Mouse (Mus musculus): ENCODE results near the gene Fam216a.
A peak's percentile ranks its signal among the peaks of the same experiment; 100 is the strongest.

Fam216a gene

GRCm38 (mm10) chr5:122391178-122391785, 19.1 kb upstream of the Fam216a start:
- DNase-seq (ENCODE audit: extremely low spot score, low spot score), result no peak

- DNase-seq (ENCODE audit: extremely low spot score, low spot score), result no peak
Observed at GRCm38 (mm10) chr5:122390671-122391070, 18.5 kb upstream of the Fam216a start.

GRCm38 (mm10) chr5:122390006-122390405, 17.8 kb upstream of the Fam216a start:
- no peak for DNase-seq (ENCODE audit: extremely low spot score, low spot score)

GRCm38 (mm10) chr5:122379374-122380155, 7.4 kb upstream of the Fam216a start:
- peak; percentile 66 for DNase-seq (ENCODE audit: extremely low spot score, low spot score)

- DNase-seq (ENCODE audit: extremely low spot score, low spot score), result no peak
Observed at GRCm38 (mm10) chr5:122378171-122378570, 6.0 kb upstream of the Fam216a start.

GRCm38 (mm10) chr5:122377101-122377833, 5.1 kb upstream of the Fam216a start:
- DNase-seq (ENCODE audit: extremely low spot score, low spot score), result no peak

- DNase-seq (ENCODE audit: extremely low spot score, low spot score), result no peak
Observed at GRCm38 (mm10) chr5:122372878-122373277, 714 bp upstream of the Fam216a start.

- no peak for DNase-seq (ENCODE audit: extremely low spot score, low spot score)
Observed at GRCm38 (mm10) chr5:122371591-122372191, 473 bp downstream of the Fam216a start, which contains the start of gene Gpn3. Gpn3 (plus strand) TSS chr5:122371876.

GRCm38 (mm10) chr5:122354492-122355067, 17.6 kb downstream of the Fam216a start:
- DNase-seq (ENCODE audit: extremely low spot score, low spot score), result no peak

- peak; percentile 99 for DNase-seq (ENCODE audit: extremely low spot score, low spot score)
Observed at GRCm38 (mm10) chr5:122353807-122354491, 18.2 kb downstream of the Fam216a start, which contains the start of the genes Rad9b and Vps29. Rad9b (minus strand) TSS chr5:122354233. Vps29 (plus strand) TSS chr5:122354369.

GRCm38 (mm10) chr5:122345777-122346176, 26.4 kb downstream of the Fam216a start:
- DNase-seq (ENCODE audit: extremely low spot score, low spot score), result no peak

GRCm38 (mm10) chr5:122344260-122344659, 27.9 kb downstream of the Fam216a start:
- peak; percentile 70 for DNase-seq (ENCODE audit: extremely low spot score, low spot score)

- DNase-seq (ENCODE audit: extremely low spot score, low spot score), result no peak
Observed at GRCm38 (mm10) chr5:122343768-122344167, 28.4 kb downstream of the Fam216a start.

- no peak for DNase-seq (ENCODE audit: extremely low spot score, low spot score)
Observed at GRCm38 (mm10) chr5:122342874-122343273, 29.3 kb downstream of the Fam216a start.

- no peak for DNase-seq (ENCODE audit: extremely low spot score, low spot score)
Observed at GRCm38 (mm10) chr5:122336554-122337294, 35.4 kb downstream of the Fam216a start.

- no peak for DNase-seq (ENCODE audit: extremely low spot score, low spot score)
Observed at GRCm38 (mm10) chr5:122334682-122335081, 37.5 kb downstream of the Fam216a start.

- no peak for DNase-seq (ENCODE audit: extremely low spot score, low spot score)
Observed at GRCm38 (mm10) chr5:122330269-122330668, 41.9 kb downstream of the Fam216a start.

- DNase-seq (ENCODE audit: extremely low spot score, low spot score), result no peak
Observed at GRCm38 (mm10) chr5:122327283-122327682, 44.9 kb downstream of the Fam216a start.

- DNase-seq (ENCODE audit: extremely low spot score, low spot score), result no peak
Observed at GRCm38 (mm10) chr5:122325477-122325876, 46.7 kb downstream of the Fam216a start.

Measured in neural tube, embryonic 10.5 days (tissue).